Mouse (Mus musculus) ES-E14 (cell line): ENCODE results near the gene Iqsec1.

ENCODE experiments used
- MAFK ChIP-seq: IDR thresholded peaks from 2 replicates; pipeline ENCODE4 v1.6.1; 2014; ENCODE audit warnings: mild to moderate bottlenecking, low read depth, low read length, inconsistent platforms; ENCODE audit not compliant: insufficient read depth
- ZC3H11A ChIP-seq: IDR thresholded peaks from 2 replicates; pipeline ENCODE4 v1.6.1; 2012; ENCODE audit warnings: low read depth, mild to moderate bottlenecking, inconsistent platforms, low read length, borderline replicate concordance
- ZNF384 ChIP-seq: IDR thresholded peaks from 2 replicates; pipeline ENCODE4 v1.6.1; 2012; ENCODE audit warnings: low read depth, low read length, inconsistent platforms

- TF ChIP-seq MAFK (no peak), ZC3H11A (no peak), ZNF384 (no peak)
Observed at GRCm38 (mm10) chr6:90988648-90989317, at the start of gene Iqsec1.
